Mouse (Mus musculus) hindbrain, postnatal 0 days (tissue): Measurements from ENCODE around the gene 1700018F24Rik. TPM values are rescaled to one million over a fixed set of nuclear protein-coding genes. Genes with fewer than 3 reads are reported as not detected.

Experiments
- ATAC-seq: fragments of 200-750 bp; cut with Nextera tagmentation; 2 replicates; pipeline ENCODE4 v1.8.0; 2017; ENCODE audit warnings: mild to moderate bottlenecking, moderate TSS enrichment, moderate library complexity
- DNase-seq: peaks from one replicate; pipeline ENCODE4 v3.0.0-alpha.2; 2015; ENCODE audit warnings: low spot score
- H3K27ac ChIP-seq: fragments of 300-500 bp; sonication (generic); 2 replicates; pipeline ENCODE4 v1.5.1; 2014; ENCODE audit warnings: mild to moderate bottlenecking
- H3K27me3 ChIP-seq: fragments of 300-500 bp; sonication (generic); 2 replicates; pipeline ENCODE4 v1.6.1; 2014; ENCODE audit warnings: low read length, mixed read lengths; ENCODE audit not compliant: insufficient read depth
- H3K36me3 ChIP-seq: fragments of 300-500 bp; sonication (generic); 2 replicates; pipeline ENCODE4 v1.6.1; 2014; ENCODE audit warnings: low read length, mixed read lengths; ENCODE audit not compliant: insufficient read depth
- H3K4me1 ChIP-seq: fragments of 300-500 bp; sonication (generic); 2 replicates; pipeline ENCODE4 v1.6.1; 2014; ENCODE audit warnings: antibody characterized with exemption, low read length, mixed read lengths; ENCODE audit not compliant: insufficient read depth
- H3K4me2 ChIP-seq: fragments of 300-500 bp; sonication (generic); 2 replicates; pipeline ENCODE4 v1.6.1; 2014; ENCODE audit warnings: low read depth, mild to moderate bottlenecking, low read length, moderate library complexity, mixed read lengths
- H3K4me3 ChIP-seq: fragments of 300-500 bp; sonication (generic); 2 replicates; pipeline ENCODE4 v1.5.1; 2014; ENCODE audit warnings: low read length
- H3K9ac ChIP-seq: fragments of 300-500 bp; sonication (generic); replicated peaks from 2 replicates; pipeline ENCODE4 v1.6.1; 2014; ENCODE audit warnings: mild to moderate bottlenecking, low read length, moderate library complexity, mixed read lengths
- H3K9me3 ChIP-seq: fragments of 300-500 bp; sonication (generic); 2 replicates; pipeline ENCODE4 v1.6.1; 2016; ENCODE audit warnings: low read length, mixed read lengths
- CTCF ChIP-seq: IDR thresholded peaks from 2 replicates; pipeline ENCODE4 v1.5.1; 2016; ENCODE audit warnings: antibody characterized with exemption, control low read depth, low read depth
- WGBS: fragments of 180-500 bp; shearing (Covaris S2); extraction: QIAGEN DNeasy Blood & Tissue Kit; methylation state at CpG from one replicate; pipeline ENCODE4 v1.1.7; 2014; 5-methylcytosine and 5-hydroxymethylcytosine counted together
- polyA plus RNA-seq: library from polyadenylated mRNA; unstranded; fragments of >200 nt; fragmentation: Nextera tagmentation; extraction: Ambion mirVana; gene quantifications from 2 replicates; pipeline ENCODE4 v1.2.1, GENCODE M21; 2015
- total RNA-seq: library from RNA; depleted of rRNA; stranded (reverse); fragments of >200 nt; gene quantifications from 2 replicates; pipeline ENCODE4 v1.2.3, GENCODE M21; 2014; rRNA removed

The 1700018F24Rik gene
- total and polyA plus RNA-seq, 2 experiments from 2014 or later: not detected

GRCm38 (mm10) chr5:145089878-145090277 lies 47.1 kb downstream of the 1700018F24Rik start:
- ATAC-seq (no peak), DNase-seq (no peak)
- Histone ChIP-seq H3K27me3 (no peaks in the 10 kb centered on the region), H3K4me2 (no peak overlapping the region), H3K4me1 (no peaks in the 10 kb centered on the region), H3K9ac (no peak overlapping the region), H3K36me3 (peaks cover 26% of the 10 kb centered on the region), H3K9me3 (no peaks in the 10 kb centered on the region), H3K4me3 (no peak overlapping the region), H3K27ac (no peak overlapping the region)
- 96% methylated on average over 3 of the region's 3 CpGs for WGBS
- no peak for TF ChIP-seq CTCF

Other genes starting within 250 kb of the 1700018F24Rik start
- 57.9 and 58.1 TPM in 2 replicates for gene Smurf1, start 77.1 kb upstream of the 1700018F24Rik start, total RNA-seq
- 19.5 and 22.6 TPM in 2 replicates for gene Smurf1, start 77.1 kb upstream of the 1700018F24Rik start, polyA plus RNA-seq
- gene Gm4871, start 10.2 kb upstream of the 1700018F24Rik start, total RNA-seq: not detected in 2 replicates
- gene Gm4871, start 10.2 kb upstream of the 1700018F24Rik start, polyA plus RNA-seq: not detected in 2 replicates
- 157 and 163 TPM in 2 replicates for gene Arpc1a, start 40.8 kb downstream of the 1700018F24Rik start, total RNA-seq
- gene Arpc1a, start 40.8 kb downstream of the 1700018F24Rik start, polyA plus RNA-seq: 220 and 221 TPM in 2 replicates
- not detected in 2 replicates for gene Kpna7, start 41.0 kb downstream of the 1700018F24Rik start, total RNA-seq
- gene Kpna7, start 41.0 kb downstream of the 1700018F24Rik start, polyA plus RNA-seq: 0.09 TPM in 1 of 2 replicates, not detected in the other
- 36.4 and 53.3 TPM in 2 replicates for gene Arpc1b, start 71.2 kb downstream of the 1700018F24Rik start, total RNA-seq
- 73.6 and 84.9 TPM in 2 replicates for gene Arpc1b, start 71.2 kb downstream of the 1700018F24Rik start, polyA plus RNA-seq
- gene Pdap1, start 97.2 kb downstream of the 1700018F24Rik start, total RNA-seq: 22.6 and 26.0 TPM in 2 replicates
- gene Pdap1, start 97.2 kb downstream of the 1700018F24Rik start, polyA plus RNA-seq: 124 and 137 TPM in 2 replicates
- gene Bud31, start 97.4 kb downstream of the 1700018F24Rik start, total RNA-seq: 62.5 and 63.1 TPM in 2 replicates
- 161 and 165 TPM in 2 replicates for gene Bud31, start 97.4 kb downstream of the 1700018F24Rik start, polyA plus RNA-seq
- gene Ptcd1, start 124.1 kb downstream of the 1700018F24Rik start, total RNA-seq: 27.8 and 28.6 TPM in 2 replicates
- gene Ptcd1, start 124.1 kb downstream of the 1700018F24Rik start, polyA plus RNA-seq: 16.9 and 17.5 TPM in 2 replicates
- gene Cpsf4, start 124.2 kb downstream of the 1700018F24Rik start, total RNA-seq: 33.1 and 48.1 TPM in 2 replicates
- 37.8 and 40.1 TPM in 2 replicates for gene Cpsf4, start 124.2 kb downstream of the 1700018F24Rik start, polyA plus RNA-seq
- gene Atp5j2, start 149.1 kb downstream of the 1700018F24Rik start, total RNA-seq: 116 and 144 TPM in 2 replicates
- gene Atp5j2, start 149.1 kb downstream of the 1700018F24Rik start, polyA plus RNA-seq: 727 and 733 TPM in 2 replicates
- 7.4 and 8.6 TPM in 2 replicates for gene Zkscan14, start 158.9 kb downstream of the 1700018F24Rik start, total RNA-seq
- 11.3 and 12.5 TPM in 2 replicates for gene Zkscan14, start 158.9 kb downstream of the 1700018F24Rik start, polyA plus RNA-seq
- 14.7 and 15.3 TPM in 2 replicates for gene Zkscan5, start 161.6 kb downstream of the 1700018F24Rik start, total RNA-seq
- gene Zkscan5, start 161.6 kb downstream of the 1700018F24Rik start, polyA plus RNA-seq: 11.1 and 12.4 TPM in 2 replicates
- gene Zfp655, start 188.7 kb downstream of the 1700018F24Rik start, total RNA-seq: 21.0 and 21.5 TPM in 2 replicates
- 25.2 and 25.5 TPM in 2 replicates for gene Zfp655, start 188.7 kb downstream of the 1700018F24Rik start, polyA plus RNA-seq
- 21.2 and 25.5 TPM in 2 replicates for gene Zscan25, start 237.5 kb downstream of the 1700018F24Rik start, total RNA-seq
- gene Zscan25, start 237.5 kb downstream of the 1700018F24Rik start, polyA plus RNA-seq: 0.83 and 0.92 TPM in 2 replicates